Mouse (Mus musculus): ENCODE measurements around the gene Cma1.

- TF ChIP-seq POLR2A (IDR thresholded peaks at IDR 0.05; ENCODE audit: control insufficient read depth, extremely low read depth, insufficient read depth, low read length, poor library complexity) (no peak), CTCF (IDR thresholded peaks at IDR 0.05; ENCODE audit: borderline replicate concordance, control insufficient read depth, extremely low read depth, insufficient read depth, low read length, poor library complexity) (no peak)
Measured at GRCm38 (mm10) chr14:55933586-55933985, 10.9 kb downstream of the Cma1 start.
